Mouse (Mus musculus): Measurements from ENCODE around the gene Kank1. TPM values are rescaled to one million over a fixed set of nuclear protein-coding genes. Genes with fewer than 3 reads are reported as not detected.

Gene Kank1
- polyA plus RNA-seq, 1 experiment from 2014 or later: 23.5 TPM

- 80% methylated on average over 13 of the region's 13 CpGs for WGBS
- peaks cover 21% of the 10 kb centered on the region for H3K4me1 ChIP-seq
- no peaks in the 10 kb centered on the region for H3K27me3 ChIP-seq (replicated peaks; ENCODE audit: low read depth, poor library complexity, severe bottlenecking)
- no peak overlapping the region for H3K4me3 ChIP-seq
- H3K9me3 ChIP-seq: no peaks in the 10 kb centered on the region
- H3K36me3 ChIP-seq (replicated peaks): peaks cover 93% of the 10 kb centered on the region
- DNase-seq (ENCODE audit: low spot score): no peak
- H3K27ac ChIP-seq (replicated peaks): no peak overlapping the region
These were observed 191.7 kb downstream of the Kank1 start for GRCm38 (mm10) chr19:25428338-25428962.

- DNase-seq (ENCODE audit: low spot score): no peak
- Histone ChIP-seq H3K27ac (replicated peaks) (no peak overlapping the region), H3K36me3 (replicated peaks) (peaks cover 76% of the 10 kb centered on the region), H3K9me3 (no peaks in the 10 kb centered on the region), H3K4me3 (no peak overlapping the region), H3K27me3 (replicated peaks; ENCODE audit: low read depth, poor library complexity, severe bottlenecking) (no peaks in the 10 kb centered on the region), H3K4me1 (peaks cover 36% of the 10 kb centered on the region)
- 79% methylated on average over 9 of the region's 9 CpGs for WGBS
These were observed 194.7 kb downstream of the Kank1 start for GRCm38 (mm10) chr19:25431431-25431830.

- Histone ChIP-seq H3K9me3 (no peaks in the 10 kb centered on the region), H3K4me1 (peaks cover 36% of the 10 kb centered on the region), H3K27ac (replicated peaks) (no peak overlapping the region), H3K27me3 (replicated peaks; ENCODE audit: low read depth, poor library complexity, severe bottlenecking) (no peaks in the 10 kb centered on the region), H3K36me3 (replicated peaks) (peaks cover 72% of the 10 kb centered on the region), H3K4me3 (no peak overlapping the region)
- WGBS: 69% methylated on average over 7 of the region's 7 CpGs
- DNase-seq (ENCODE audit: low spot score): no peak
These were observed 195.1 kb downstream of the Kank1 start for GRCm38 (mm10) chr19:25431909-25432308.

DNA sequence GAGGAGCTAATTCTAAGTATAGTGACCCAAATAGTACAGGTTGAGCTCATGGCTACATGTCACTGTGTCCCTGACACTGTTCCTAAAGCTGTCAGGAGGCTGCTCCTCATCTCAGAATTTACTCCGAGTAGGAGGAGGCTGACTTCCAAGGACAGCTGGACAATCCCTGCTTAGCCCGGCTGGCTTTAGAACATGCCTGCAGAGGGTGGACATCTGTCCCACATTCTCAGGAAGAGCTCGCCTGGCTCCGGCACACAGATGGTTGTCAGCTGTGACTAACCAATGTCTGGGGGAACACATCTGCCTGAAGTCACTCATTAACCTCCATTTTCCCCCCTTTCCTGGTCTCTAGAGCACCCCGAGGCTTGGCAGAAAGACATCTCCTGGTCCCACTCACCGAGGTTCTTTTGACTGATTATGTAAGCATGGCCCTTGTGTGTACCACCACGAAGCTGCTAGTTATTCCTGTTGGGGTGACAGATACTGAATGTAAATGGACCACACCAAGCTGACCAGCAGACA is 196.5 kb downstream of the Kank1 start:
- WGBS: 74% methylated on average over 7 of the region's 7 CpGs
- no peak for DNase-seq (ENCODE audit: low spot score)
- no peaks in the 10 kb centered on the region for H3K9me3 ChIP-seq
- H3K4me1 ChIP-seq: peaks cover 36% of the 10 kb centered on the region
- no peak overlapping the region for H3K4me3 ChIP-seq
- no peak overlapping the region for H3K27ac ChIP-seq (replicated peaks)
- H3K36me3 ChIP-seq (replicated peaks): peaks cover 58% of the 10 kb centered on the region
- no peaks in the 10 kb centered on the region for H3K27me3 ChIP-seq (replicated peaks; ENCODE audit: low read depth, poor library complexity, severe bottlenecking)

- peaks cover 28% of the 10 kb centered on the region; the same call in 1 of the 2 replicates for H3K4me1 ChIP-seq
- H3K27me3 ChIP-seq (replicated peaks; ENCODE audit: low read depth, poor library complexity, severe bottlenecking): no peaks in the 10 kb centered on the region
- 84% methylated on average over 7 of the region's 7 CpGs for WGBS
- DNase-seq (ENCODE audit: low spot score): no peak
- H3K36me3 ChIP-seq (replicated peaks): peaks cover 47% of the 10 kb centered on the region
- no peak overlapping the region for H3K27ac ChIP-seq (replicated peaks)
- no peak overlapping the region for H3K4me3 ChIP-seq
- H3K9me3 ChIP-seq: no peaks in the 10 kb centered on the region
These were observed 197.6 kb downstream of the Kank1 start for GRCm38 (mm10) chr19:25434345-25434744.

- Histone ChIP-seq H3K9me3 (no peaks in the 10 kb centered on the region), H3K27me3 (replicated peaks; ENCODE audit: low read depth, poor library complexity, severe bottlenecking) (no peaks in the 10 kb centered on the region), H3K27ac (replicated peaks) (no peak overlapping the region), H3K36me3 (replicated peaks) (peaks cover 43% of the 10 kb centered on the region), H3K4me1 (peaks cover 28% of the 10 kb centered on the region; the same call in 1 of the 2 replicates), H3K4me3 (no peak overlapping the region)
- WGBS: 61% methylated on average over 6 of the region's 6 CpGs
- DNase-seq (ENCODE audit: low spot score): no peak
These were observed 198.0 kb downstream of the Kank1 start for GRCm38 (mm10) chr19:25434795-25435194.

DNA sequence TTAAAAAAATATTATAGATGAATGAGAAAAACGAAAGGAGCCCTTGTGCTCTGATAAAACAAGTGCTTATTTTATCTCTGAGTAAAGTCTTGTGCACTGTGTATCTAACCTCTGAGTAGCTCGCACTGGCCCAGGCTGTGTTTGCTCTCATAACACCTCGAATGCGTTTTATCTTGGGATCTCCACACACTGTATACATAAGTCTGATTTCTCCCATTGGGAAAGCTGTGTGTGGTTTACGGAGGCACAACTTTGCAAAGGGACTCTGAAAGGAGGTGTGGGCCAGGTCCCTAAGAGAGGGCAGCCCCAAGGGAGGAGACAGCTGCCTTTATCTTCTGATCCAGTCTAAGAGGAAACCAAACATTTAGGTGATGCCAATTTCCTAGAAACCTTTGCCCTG is 198.6 kb downstream of the Kank1 start:
- Histone ChIP-seq H3K9me3 (no peaks in the 10 kb centered on the region), H3K27ac (replicated peaks) (no peak overlapping the region), H3K4me1 (peaks cover 28% of the 10 kb centered on the region; the same call in 1 of the 2 replicates), H3K27me3 (replicated peaks; ENCODE audit: low read depth, poor library complexity, severe bottlenecking) (no peaks in the 10 kb centered on the region), H3K4me3 (no peak overlapping the region), H3K36me3 (replicated peaks) (peaks cover 37% of the 10 kb centered on the region)
- 70% methylated on average over 5 of the region's 5 CpGs for WGBS
- DNase-seq (ENCODE audit: low spot score): no peak

DNA sequence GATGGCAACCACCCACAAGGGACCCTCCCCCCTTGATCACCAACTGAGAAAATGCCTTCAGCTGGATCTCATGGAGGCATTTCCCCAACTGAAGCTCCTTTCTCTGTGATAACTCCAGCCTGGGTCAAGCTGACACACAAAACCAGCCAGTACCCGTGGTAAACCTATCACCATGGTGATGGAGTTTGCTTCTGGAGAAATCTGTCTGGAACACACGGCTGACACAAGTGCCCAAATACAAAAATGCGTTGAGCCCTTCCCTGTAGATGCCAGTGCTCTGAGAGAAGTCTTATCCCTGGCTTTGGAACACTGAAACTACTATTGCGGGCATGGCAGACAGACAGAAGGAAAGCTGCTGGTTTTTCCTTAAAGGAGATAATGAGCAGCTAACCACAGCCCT is 199.4 kb downstream of the Kank1 start:
- 82% methylated on average over 4 of the region's 4 CpGs for WGBS

DNA sequence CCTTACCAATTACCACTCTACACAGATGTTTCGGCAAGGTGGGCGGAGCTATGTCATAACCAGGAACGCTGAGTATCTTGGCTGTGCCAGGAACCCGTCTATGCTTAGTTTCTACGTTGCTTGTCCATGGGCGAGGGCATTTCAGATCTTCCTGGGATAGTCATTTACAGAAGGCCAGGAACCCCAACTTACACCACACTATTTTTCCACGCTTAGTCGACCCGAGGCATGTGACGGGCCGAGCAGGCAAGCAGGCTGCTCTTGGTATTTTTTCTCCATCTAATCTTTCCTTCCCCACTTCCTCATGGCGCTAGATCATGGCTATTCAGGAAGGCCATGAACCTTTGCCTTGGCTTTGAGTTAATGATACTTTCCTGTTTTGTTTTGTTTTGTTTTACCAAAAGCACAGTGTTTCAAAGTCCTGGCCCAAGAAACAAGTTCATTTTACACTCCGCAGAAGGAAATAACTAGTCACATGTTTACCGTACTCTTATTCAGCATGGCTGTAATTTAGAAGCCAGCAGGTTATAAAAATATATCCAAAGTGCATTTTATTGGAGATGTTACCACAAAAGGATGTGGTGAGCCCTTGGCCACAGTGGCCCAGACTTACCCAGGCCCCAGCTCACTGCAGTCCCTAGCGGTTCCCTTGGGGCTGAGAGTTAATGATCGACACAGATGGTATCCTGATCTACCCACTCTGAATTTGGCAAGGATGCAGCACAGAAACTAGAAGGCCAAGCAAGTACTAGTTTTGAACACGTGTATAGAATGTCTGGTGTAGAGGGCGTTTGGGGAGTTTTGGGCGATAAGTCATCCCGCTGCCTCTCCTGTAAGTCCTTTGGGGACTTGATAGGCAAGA is 200.2 kb downstream of the Kank1 start:
- Histone ChIP-seq H3K27ac (replicated peaks) (no peak overlapping the region), H3K36me3 (replicated peaks) (peaks cover 21% of the 10 kb centered on the region), H3K27me3 (replicated peaks; ENCODE audit: low read depth, poor library complexity, severe bottlenecking) (no peaks in the 10 kb centered on the region), H3K4me3 (no peak overlapping the region), H3K4me1 (peaks cover 23% of the 10 kb centered on the region; the same call in 1 of the 2 replicates), H3K9me3 (no peaks in the 10 kb centered on the region)
- 92% methylated on average over 20 of the region's 20 CpGs for WGBS
- DNase-seq (ENCODE audit: low spot score): no peak

More for the DNA sequence above, 199.4 kb downstream of the Kank1 start:
- no peak overlapping the region for H3K4me3 ChIP-seq
- H3K9me3 ChIP-seq: no peaks in the 10 kb centered on the region
- no peak for DNase-seq (ENCODE audit: low spot score)
- H3K27me3 ChIP-seq (replicated peaks; ENCODE audit: low read depth, poor library complexity, severe bottlenecking): no peaks in the 10 kb centered on the region
- H3K4me1 ChIP-seq: peaks cover 28% of the 10 kb centered on the region; the same call in 1 of the 2 replicates
- peaks cover 29% of the 10 kb centered on the region for H3K36me3 ChIP-seq (replicated peaks)
- no peak overlapping the region for H3K27ac ChIP-seq (replicated peaks)

- H3K9me3 ChIP-seq: no peaks in the 10 kb centered on the region
- peaks cover 15% of the 10 kb centered on the region; the same call in 1 of the 2 replicates for H3K4me1 ChIP-seq
- H3K4me3 ChIP-seq: no peak overlapping the region
- H3K36me3 ChIP-seq (replicated peaks): peaks cover 9% of the 10 kb centered on the region
- DNase-seq (ENCODE audit: low spot score): no peak
- WGBS: 87% methylated on average over 6 of the region's 6 CpGs
- no peak overlapping the region for H3K27ac ChIP-seq (replicated peaks)
- no peaks in the 10 kb centered on the region for H3K27me3 ChIP-seq (replicated peaks; ENCODE audit: low read depth, poor library complexity, severe bottlenecking)
These were observed 201.5 kb downstream of the Kank1 start for GRCm38 (mm10) chr19:25438246-25438645.

DNA sequence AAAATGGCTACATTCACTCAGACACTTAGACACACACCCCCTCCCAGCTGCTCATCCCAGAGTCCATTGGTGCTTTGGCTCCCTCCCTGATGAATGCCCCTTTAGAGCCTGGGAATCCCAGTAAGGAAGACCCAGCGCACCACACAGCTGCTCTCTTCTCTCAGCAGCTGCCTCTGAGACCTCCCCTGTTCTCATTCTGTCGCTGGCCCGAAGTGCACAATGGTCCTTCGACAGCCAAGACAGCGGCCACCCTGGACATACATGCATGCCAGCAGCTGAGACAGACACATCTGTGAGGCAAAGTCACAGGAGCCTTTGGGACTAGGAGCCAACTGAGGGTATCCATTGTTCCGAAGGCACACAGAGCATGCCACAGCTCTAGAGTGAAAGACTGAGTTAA is 203.0 kb downstream of the Kank1 start:
- Histone ChIP-seq H3K36me3 (replicated peaks) (no peaks in the 10 kb centered on the region), H3K4me3 (no peak overlapping the region), H3K27me3 (replicated peaks; ENCODE audit: low read depth, poor library complexity, severe bottlenecking) (no peaks in the 10 kb centered on the region), H3K9me3 (no peaks in the 10 kb centered on the region), H3K27ac (replicated peaks) (no peak overlapping the region), H3K4me1 (0 out of 2 replicates have a peak, but pooled peaks cover 9% of the 10 kb centered on the region)
- 74% methylated on average over 6 of the region's 6 CpGs for WGBS
- DNase-seq (ENCODE audit: low spot score): no peak

DNA sequence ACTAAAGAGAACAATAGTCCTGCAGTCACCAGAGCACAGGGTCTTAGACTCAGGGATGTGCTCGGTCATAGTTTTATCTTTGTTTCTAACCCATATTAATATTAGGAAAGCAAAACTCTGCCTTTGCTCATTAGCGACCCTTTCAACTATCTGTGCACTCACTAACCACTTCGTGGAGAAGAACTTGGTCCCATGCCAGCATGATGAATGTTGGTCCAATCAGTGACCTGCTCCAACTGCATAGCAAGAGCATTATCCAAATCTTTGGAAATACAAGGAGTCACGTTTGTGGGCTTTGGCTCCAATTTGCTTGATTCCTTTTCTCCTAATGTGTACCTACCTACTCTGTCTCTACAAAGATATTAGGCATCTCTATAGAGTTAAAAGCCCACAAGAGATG is 204.0 kb downstream of the Kank1 start:
- Histone ChIP-seq H3K4me1 (0 out of 2 replicates have a peak, but pooled peaks cover 4% of the 10 kb centered on the region), H3K27me3 (replicated peaks; ENCODE audit: low read depth, poor library complexity, severe bottlenecking) (no peaks in the 10 kb centered on the region), H3K27ac (replicated peaks) (no peak overlapping the region), H3K4me3 (no peak overlapping the region), H3K36me3 (replicated peaks) (no peaks in the 10 kb centered on the region), H3K9me3 (no peaks in the 10 kb centered on the region)
- DNase-seq (ENCODE audit: low spot score): no peak
- WGBS: 83% methylated on average over 4 of the region's 4 CpGs

Data from embryonic facial prominence, embryonic 10.5 days (tissue).